Mouse (Mus musculus) naive thymus-derived CD4-positive, alpha-beta T cell, adult 5 months (primary cell): ENCODE data around the gene Zfp553. TPM values are rescaled to one million over a fixed set of nuclear protein-coding genes. Genes with fewer than 3 reads are reported as not detected.

Experiments
- polyA plus RNA-seq: library from polyadenylated mRNA; unstranded; fragments of 100-300 nt; shearing (Covaris generic); gene quantifications from one replicate; pipeline ENCODE4 v1.2.1, GENCODE M21; 2017

The Zfp553 gene
- polyA plus RNA-seq, result 15.9 TPM

GRCm38 (mm10) chr7:127232622-127233367 is at the start of gene Zfp553, which contains the start of gene Sept1:
Zfp553 (plus strand) TSS chr7:127233061.
Sept1 (minus strand) TSS chr7:127233130.

GRCm38 (mm10) chr7:127195544-127196295 is 37.1 kb upstream of the Zfp553 start, which contains the start of gene Cd2bp2:
Cd2bp2 (minus strand) TSS chr7:127196050.

GRCm38 (mm10) chr7:127208295-127208552 is 24.6 kb upstream of the Zfp553 start, which contains the start of gene Tbc1d10b:
Tbc1d10b (minus strand) TSS chr7:127208468.

GRCm38 (mm10) chr7:127208553-127209438 is 24.1 kb upstream of the Zfp553 start, which contains the start of gene Mylpf:
Mylpf (plus strand) TSS chr7:127208890.

GRCm38 (mm10) chr7:127243870-127244657 is 11.2 kb downstream of the Zfp553 start, which contains the start of gene Zfp771:
Zfp771 (plus strand) TSS chr7:127244274.

GRCm38 (mm10) chr7:127260309-127261111 is 27.6 kb downstream of the Zfp553 start, which contains the start of gene Dctpp1:
Dctpp1 (minus strand) TSS chr7:127260709.

GRCm38 (mm10) chr7:127273925-127274789 is 41.3 kb downstream of the Zfp553 start, which contains the start of gene Sephs2:
Sephs2 (minus strand) TSS chr7:127274055.

Other genes with a start within 250 kb of the Zfp553 start
- gene Mvp, start 218.4 kb upstream of the Zfp553 start, polyA plus RNA-seq, result 34.6 TPM
- 2.0 TPM for gene Pagr1b, start 216.6 kb upstream of the Zfp553 start, polyA plus RNA-seq
- gene Pagr1a, start 215.7 kb upstream of the Zfp553 start, polyA plus RNA-seq, result 34.0 TPM
- gene Gm42742, start 212.0 kb upstream of the Zfp553 start, polyA plus RNA-seq, result 30.6 TPM
- gene Prrt2, start 211.8 kb upstream of the Zfp553 start, polyA plus RNA-seq, result 2.7 TPM
- 76.6 TPM for gene Maz, start 206.0 kb upstream of the Zfp553 start, polyA plus RNA-seq
- 4.4 TPM for gene Kif22, start 190.6 kb upstream of the Zfp553 start, polyA plus RNA-seq
- gene Zg16, start 145.7 kb upstream of the Zfp553 start, polyA plus RNA-seq, result not detected
- 117 TPM for gene AI467606, start 141.7 kb upstream of the Zfp553 start, polyA plus RNA-seq
- gene Qprt, start 110.8 kb upstream of the Zfp553 start, polyA plus RNA-seq, result 9.7 TPM
- 42.1 TPM for gene Spn, start 95.2 kb upstream of the Zfp553 start, polyA plus RNA-seq
- 47.5 TPM for gene Cd2bp2, start 37.0 kb upstream of the Zfp553 start, polyA plus RNA-seq
- 47.3 TPM for gene Tbc1d10b, start 24.6 kb upstream of the Zfp553 start, polyA plus RNA-seq
- 25.5 TPM for gene Mylpf, start 24.2 kb upstream of the Zfp553 start, polyA plus RNA-seq
- 528 TPM for gene Sept1, start 69 bp downstream of the Zfp553 start, polyA plus RNA-seq
- 7.6 TPM for gene Zfp771, start 11.2 kb downstream of the Zfp553 start, polyA plus RNA-seq
- gene Dctpp1, start 27.6 kb downstream of the Zfp553 start, polyA plus RNA-seq, result 10.1 TPM
- gene Sephs2, start 41.0 kb downstream of the Zfp553 start, polyA plus RNA-seq, result 26.9 TPM
- 168 TPM for gene Itgal, start 63.2 kb downstream of the Zfp553 start, polyA plus RNA-seq
- gene Zfp768, start 112.5 kb downstream of the Zfp553 start, polyA plus RNA-seq, result not detected
- 28.3 TPM for gene Zfp747, start 143.0 kb downstream of the Zfp553 start, polyA plus RNA-seq
- 7.7 TPM for gene 9130019O22Rik, start 154.1 kb downstream of the Zfp553 start, polyA plus RNA-seq
- gene E430018J23Rik, start 160.6 kb downstream of the Zfp553 start, polyA plus RNA-seq, result 7.6 TPM
- 17.1 TPM for gene Zfp764, start 173.8 kb downstream of the Zfp553 start, polyA plus RNA-seq
- gene Zfp688, start 189.0 kb downstream of the Zfp553 start, polyA plus RNA-seq, result 23.4 TPM
- 12.4 TPM for gene Zfp689, start 216.1 kb downstream of the Zfp553 start, polyA plus RNA-seq
- 147 TPM for gene Prr14, start 226.6 kb downstream of the Zfp553 start, polyA plus RNA-seq
- gene Fbrs, start 246.1 kb downstream of the Zfp553 start, polyA plus RNA-seq, result 15.9 TPM